Mouse (Mus musculus): Measurements from ENCODE around the gene Gm20695. TPM values are rescaled to one million over a fixed set of nuclear protein-coding genes. Genes with fewer than 3 reads are reported as not detected.

Gm20695 gene
- polyA plus RNA-seq, 1 experiment: not detected

GRCm38 (mm10) chr16:3908537-3909111 lies 24.2 kb downstream of the Gm20695 start, which contains the start of the genes 1700037C18Rik and Cluap1:
TSS of gene 1700037C18Rik (minus strand) at chr16:3908689.
TSS of gene Cluap1 (plus strand) at chr16:3908801.
- Histone ChIP-seq H3K4me1 (ENCODE audit: control insufficient read depth, insufficient read depth, low read length) (no peaks in the 10 kb centered on the region), H3K4me3 (replicated peaks; ENCODE audit: control insufficient read depth, low read depth, low read length) (peak within 1 kb of the TSS; percentile 80), H3K27ac (ENCODE audit: control insufficient read depth, insufficient read depth, low read depth, low read length, poor library complexity) (peak within 1 kb of the TSS; percentile 42)
- under 1% methylated on average over 33 of the region's 33 CpGs for WGBS
- TF ChIP-seq POLR2A (IDR thresholded peaks at IDR 0.05; ENCODE audit: borderline replicate concordance, control insufficient read depth, low read depth, low read length): peak; percentile 59; the same call in 1 of the 2 replicates
- TF ChIP-seq CTCF (IDR thresholded peaks at IDR 0.05; ENCODE audit: control insufficient read depth, insufficient read depth, low read length): peak; percentile 95

- WGBS: under 1% methylated on average over 20 of the region's 20 CpGs
Observed at GRCm38 (mm10) chr16:3909118-3909517, 24.7 kb downstream of the Gm20695 start.

GRCm38 (mm10) chr16:3920756-3921155 lies 36.3 kb downstream of the Gm20695 start:
- Histone ChIP-seq H3K4me1 (ENCODE audit: control insufficient read depth, insufficient read depth, low read length) (no peaks in the 10 kb centered on the region; the same call in none of the 2 replicates), H3K4me3 (replicated peaks; ENCODE audit: control insufficient read depth, low read depth, low read length) (no peak overlapping the region), H3K27ac (ENCODE audit: control insufficient read depth, insufficient read depth, low read depth, low read length, poor library complexity) (no peak overlapping the region)
- no peak for TF ChIP-seq POLR2A (IDR thresholded peaks at IDR 0.05; ENCODE audit: borderline replicate concordance, control insufficient read depth, low read depth, low read length)
- TF ChIP-seq CTCF (IDR thresholded peaks at IDR 0.05; ENCODE audit: control insufficient read depth, insufficient read depth, low read length): no peak
- WGBS: 79% methylated on average over 2 of the region's 2 CpGs

More at GRCm38 (mm10) chr16:3909118-3909517, 24.7 kb downstream of the Gm20695 start:
- H3K27ac ChIP-seq (ENCODE audit: control insufficient read depth, insufficient read depth, low read depth, low read length, poor library complexity): peak overlapping the region; percentile 42; the same call in 1 of the 2 replicates
- H3K4me1 ChIP-seq (ENCODE audit: control insufficient read depth, insufficient read depth, low read length): no peaks in the 10 kb centered on the region
- TF ChIP-seq CTCF (IDR thresholded peaks at IDR 0.05; ENCODE audit: control insufficient read depth, insufficient read depth, low read length) (no peak), POLR2A (IDR thresholded peaks at IDR 0.05; ENCODE audit: borderline replicate concordance, control insufficient read depth, low read depth, low read length) (no peak)
- H3K4me3 ChIP-seq (replicated peaks; ENCODE audit: control insufficient read depth, low read depth, low read length): peak overlapping the region; percentile 80

- H3K4me3 ChIP-seq (replicated peaks; ENCODE audit: control insufficient read depth, low read depth, low read length): no peak overlapping the region
- 88% methylated on average over 3 of the region's 3 CpGs for WGBS
- TF ChIP-seq POLR2A (IDR thresholded peaks at IDR 0.05; ENCODE audit: borderline replicate concordance, control insufficient read depth, low read depth, low read length) (no peak), CTCF (IDR thresholded peaks at IDR 0.05; ENCODE audit: control insufficient read depth, insufficient read depth, low read length) (no peak)
- H3K27ac ChIP-seq (ENCODE audit: control insufficient read depth, insufficient read depth, low read depth, low read length, poor library complexity): no peak overlapping the region
- no peaks in the 10 kb centered on the region; the same call in 1 of the 2 replicates for H3K4me1 ChIP-seq (ENCODE audit: control insufficient read depth, insufficient read depth, low read length)
Observed at GRCm38 (mm10) chr16:3923515-3923914, 39.1 kb downstream of the Gm20695 start.

GRCm38 (mm10) chr16:3923966-3924365 lies 39.5 kb downstream of the Gm20695 start:
- Histone ChIP-seq H3K27ac (ENCODE audit: control insufficient read depth, insufficient read depth, low read depth, low read length, poor library complexity) (no peak overlapping the region), H3K4me1 (ENCODE audit: control insufficient read depth, insufficient read depth, low read length) (no peaks in the 10 kb centered on the region; the same call in 1 of the 2 replicates), H3K4me3 (replicated peaks; ENCODE audit: control insufficient read depth, low read depth, low read length) (no peak overlapping the region)
- 88% methylated on average over 4 of the region's 4 CpGs for WGBS
- TF ChIP-seq POLR2A (IDR thresholded peaks at IDR 0.05; ENCODE audit: borderline replicate concordance, control insufficient read depth, low read depth, low read length) (no peak), CTCF (IDR thresholded peaks at IDR 0.05; ENCODE audit: control insufficient read depth, insufficient read depth, low read length) (no peak)

- 53% methylated on average over 1 of the region's 1 CpGs for WGBS
- H3K4me3 ChIP-seq (replicated peaks; ENCODE audit: control insufficient read depth, low read depth, low read length): no peak overlapping the region
- no peak overlapping the region for H3K27ac ChIP-seq (ENCODE audit: control insufficient read depth, insufficient read depth, low read depth, low read length, poor library complexity)
- H3K4me1 ChIP-seq (ENCODE audit: control insufficient read depth, insufficient read depth, low read length): peaks cover 1% of the 10 kb centered on the region; the same call in 1 of the 2 replicates
- TF ChIP-seq POLR2A (IDR thresholded peaks at IDR 0.05; ENCODE audit: borderline replicate concordance, control insufficient read depth, low read depth, low read length): no peak
- no peak for TF ChIP-seq CTCF (IDR thresholded peaks at IDR 0.05; ENCODE audit: control insufficient read depth, insufficient read depth, low read length)
Observed at GRCm38 (mm10) chr16:3928582-3928981, 44.1 kb downstream of the Gm20695 start.

GRCm38 (mm10) chr16:3929151-3929550 lies 44.7 kb downstream of the Gm20695 start:
- Histone ChIP-seq H3K27ac (ENCODE audit: control insufficient read depth, insufficient read depth, low read depth, low read length, poor library complexity) (no peak overlapping the region; the same call in 1 of the 2 replicates), H3K4me3 (replicated peaks; ENCODE audit: control insufficient read depth, low read depth, low read length) (peak overlapping the region; percentile 17), H3K4me1 (ENCODE audit: control insufficient read depth, insufficient read depth, low read length) (peaks cover 3% of the 10 kb centered on the region; the same call in 1 of the 2 replicates)
- 56% methylated on average over 7 of the region's 7 CpGs for WGBS
- TF ChIP-seq POLR2A (IDR thresholded peaks at IDR 0.05; ENCODE audit: borderline replicate concordance, control insufficient read depth, low read depth, low read length) (no peak), CTCF (IDR thresholded peaks at IDR 0.05; ENCODE audit: control insufficient read depth, insufficient read depth, low read length) (no peak)

- no peak overlapping the region for H3K27ac ChIP-seq (ENCODE audit: control insufficient read depth, insufficient read depth, low read depth, low read length, poor library complexity)
- 72% methylated on average over 6 of the region's 6 CpGs for WGBS
- no peak overlapping the region for H3K4me3 ChIP-seq (replicated peaks; ENCODE audit: control insufficient read depth, low read depth, low read length)
- TF ChIP-seq POLR2A (IDR thresholded peaks at IDR 0.05; ENCODE audit: borderline replicate concordance, control insufficient read depth, low read depth, low read length) (no peak), CTCF (IDR thresholded peaks at IDR 0.05; ENCODE audit: control insufficient read depth, insufficient read depth, low read length) (no peak)
- peaks cover 3% of the 10 kb centered on the region; the same call in 1 of the 2 replicates for H3K4me1 ChIP-seq (ENCODE audit: control insufficient read depth, insufficient read depth, low read length)
Observed at GRCm38 (mm10) chr16:3933536-3933935, 49.1 kb downstream of the Gm20695 start.
